Mouse (Mus musculus) inflammation-experienced regulatory T-cells, adult 16 weeks (primary cell): ENCODE measurements around the gene Olfr1466. TPM values are rescaled to one million over a fixed set of nuclear protein-coding genes. Genes with fewer than 3 reads are reported as not detected.

Source experiments
- polyA plus RNA-seq: library from polyadenylated mRNA; unstranded; fragments of 100-300 nt; shearing (Covaris generic); gene quantifications from one replicate; pipeline ENCODE4 v1.2.1, GENCODE M21; 2017

Olfr1466 gene
- not detected for polyA plus RNA-seq

GRCm38 (mm10) chr19:13338562-13338961 is at the start of gene Olfr1466:
Olfr1466 (plus strand) TSS chr19:13338862.

GRCm38 (mm10) chr19:13315441-13315840 is 23.2 kb upstream of the Olfr1466 start, which contains the start of gene Olfr1465:
Olfr1465 (minus strand) TSS chr19:13315541.

GRCm38 (mm10) chr19:13361936-13362335 is 23.3 kb downstream of the Olfr1466 start, which contains the start of gene Olfr1467:
Olfr1467 (plus strand) TSS chr19:13362236.

Other genes starting within 250 kb of the Olfr1466 start
- not detected for gene Olfr1457, start 241.0 kb upstream of the Olfr1466 start, polyA plus RNA-seq
- gene Olfr1458, start 232.1 kb upstream of the Olfr1466 start, polyA plus RNA-seq, result not detected
- gene Olfr1459, start 189.3 kb upstream of the Olfr1466 start, polyA plus RNA-seq, result not detected
- not detected for gene Olfr1461, start 175.9 kb upstream of the Olfr1466 start, polyA plus RNA-seq
- gene Olfr1462, start 153.1 kb upstream of the Olfr1466 start, polyA plus RNA-seq, result not detected
- not detected for gene Olfr1463, start 107.5 kb upstream of the Olfr1466 start, polyA plus RNA-seq
- not detected for gene Olfr1465, start 23.3 kb upstream of the Olfr1466 start, polyA plus RNA-seq
- gene Olfr1467, start 23.4 kb downstream of the Olfr1466 start, polyA plus RNA-seq, result not detected
- not detected for gene Olfr1469, start 69.0 kb downstream of the Olfr1466 start, polyA plus RNA-seq
- gene Olfr1471, start 104.5 kb downstream of the Olfr1466 start, polyA plus RNA-seq, result not detected
- gene Olfr1472, start 117.2 kb downstream of the Olfr1466 start, polyA plus RNA-seq, result not detected
- not detected for gene Olfr1474, start 130.7 kb downstream of the Olfr1466 start, polyA plus RNA-seq
- gene Olfr1475, start 141.3 kb downstream of the Olfr1466 start, polyA plus RNA-seq, result not detected
- gene Olfr1477, start 161.7 kb downstream of the Olfr1466 start, polyA plus RNA-seq, result not detected
- gene Olfr1480, start 189.1 kb downstream of the Olfr1466 start, polyA plus RNA-seq, result not detected
- gene Olfr1484, start 244.6 kb downstream of the Olfr1466 start, polyA plus RNA-seq, result not detected